Mouse (Mus musculus) embryonic facial prominence, embryonic 14.5 days (tissue): Measurements from ENCODE around the gene Cacfd1. TPM values are rescaled to one million over a fixed set of nuclear protein-coding genes. Genes with fewer than 3 reads are reported as not detected.

Source experiments
- ATAC-seq: fragments of 200-750 bp; cut with Nextera tagmentation; 2 replicates; pipeline ENCODE4 v1.8.0; 2017; ENCODE audit warnings: low read depth, moderate number of reproducible peaks, moderate TSS enrichment
- DNase-seq: peaks from one replicate; pipeline ENCODE4 v3.0.0-alpha.2; 2015; ENCODE audit warnings: low spot score
- H3K27ac ChIP-seq: fragments of 300-500 bp; sonication (generic); replicated peaks from 2 replicates; pipeline ENCODE4 v1.5.1; 2014; ENCODE audit warnings: low read depth, mild to moderate bottlenecking, low read length, moderate library complexity
- H3K27me3 ChIP-seq: fragments of 300-500 bp; sonication (generic); replicated peaks from 2 replicates; pipeline ENCODE4 v1.6.1; 2014; ENCODE audit warnings: low read length; ENCODE audit not compliant: control insufficient read depth, insufficient read depth
- H3K36me3 ChIP-seq: fragments of 300-500 bp; sonication (generic); 2 replicates; pipeline ENCODE4 v1.6.1; 2014; ENCODE audit warnings: low read length, mixed read lengths; ENCODE audit not compliant: control insufficient read depth, insufficient read depth
- H3K4me1 ChIP-seq: fragments of 300-500 bp; sonication (generic); 2 replicates; pipeline ENCODE4 v1.6.1; 2014; ENCODE audit warnings: antibody characterized with exemption, low read length; ENCODE audit not compliant: control insufficient read depth, insufficient read depth
- H3K4me2 ChIP-seq: fragments of 300-500 bp; sonication (generic); 2 replicates; pipeline ENCODE4 v1.6.1; 2014; ENCODE audit warnings: low read depth, mild to moderate bottlenecking, low read length, moderate library complexity, mixed read lengths
- H3K4me3 ChIP-seq: fragments of 300-500 bp; sonication (generic); 2 replicates; pipeline ENCODE4 v1.5.1; 2014; ENCODE audit warnings: low read depth, mild to moderate bottlenecking, low read length
- H3K9ac ChIP-seq: fragments of 300-500 bp; sonication (generic); 2 replicates; pipeline ENCODE4 v1.6.1; 2014; ENCODE audit warnings: low read depth, mild to moderate bottlenecking, low read length, moderate library complexity, mixed read lengths
- H3K9me3 ChIP-seq: fragments of 300-500 bp; sonication (generic); 2 replicates; pipeline ENCODE4 v1.6.1; 2016; ENCODE audit warnings: low read length; ENCODE audit not compliant: control insufficient read depth
- WGBS: fragments of 180-500 bp; shearing (Covaris S2); extraction: QIAGEN DNeasy Blood & Tissue Kit; methylation state at CpG from one replicate; pipeline ENCODE4 v1.1.7; 2014; 5-methylcytosine and 5-hydroxymethylcytosine counted together
- polyA plus RNA-seq: library from polyadenylated mRNA; unstranded; fragments of >200 nt; fragmentation: Nextera tagmentation; extraction: Ambion mirVana; gene quantifications from 2 replicates; pipeline ENCODE4 v1.2.1, GENCODE M21; 2014

Cacfd1 gene
- 57.6 and 65.0 TPM in 2 replicates for polyA plus RNA-seq

- Histone ChIP-seq H3K4me1 (peaks cover 6% of the 10 kb centered on the region; the same call in 1 of the 2 replicates), H3K27me3 (no peaks in the 10 kb centered on the region), H3K4me2 (peak within 1 kb of the TSS; percentile 61), H3K9me3 (no peaks in the 10 kb centered on the region), H3K9ac (peak within 1 kb of the TSS; percentile 95), H3K27ac (peak within 1 kb of the TSS; percentile 79), H3K4me3 (peak within 1 kb of the TSS; percentile 69), H3K36me3 (peaks cover 16% of the 10 kb centered on the region)
- WGBS = 0% methylated on average over 14 of the region's 43 CpGs
- DNase-seq (peak; percentile 95), ATAC-seq (peak; percentile 96)
Measured at GRCm38 (mm10) chr2:27009714-27010244, at the start of gene Cacfd1. TSS of gene Cacfd1 (plus strand) at chr2:27009926.

DNA sequence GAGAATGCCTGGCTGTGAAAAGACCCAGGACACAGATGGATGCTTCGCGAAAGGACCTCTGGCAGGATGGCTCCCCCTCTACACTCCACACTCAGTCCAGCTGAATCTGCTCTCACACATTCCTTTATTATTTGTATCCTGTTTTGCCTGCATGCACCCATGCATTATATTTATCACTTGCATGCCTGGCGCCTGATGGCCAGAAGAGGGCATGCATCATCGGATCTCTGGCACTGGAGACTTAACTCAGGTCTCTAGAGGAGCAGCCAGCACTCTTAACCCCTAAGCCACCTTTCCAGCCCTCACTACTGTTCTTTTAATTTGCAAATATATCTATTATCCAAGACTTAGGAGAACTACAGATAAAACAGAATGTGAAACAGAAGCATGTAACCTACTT lies 49.0 kb upstream of the Cacfd1 start:
- Histone ChIP-seq H3K9ac (no peak overlapping the region), H3K4me1 (peaks cover 13% of the 10 kb centered on the region), H3K36me3 (peaks cover 61% of the 10 kb centered on the region), H3K4me3 (no peak overlapping the region), H3K27ac (no peak overlapping the region), H3K27me3 (no peaks in the 10 kb centered on the region), H3K9me3 (no peaks in the 10 kb centered on the region), H3K4me2 (no peak overlapping the region)
- no peak for DNase-seq
- ATAC-seq = no peak
- WGBS = 74% methylated on average over 4 of the region's 4 CpGs

DNA sequence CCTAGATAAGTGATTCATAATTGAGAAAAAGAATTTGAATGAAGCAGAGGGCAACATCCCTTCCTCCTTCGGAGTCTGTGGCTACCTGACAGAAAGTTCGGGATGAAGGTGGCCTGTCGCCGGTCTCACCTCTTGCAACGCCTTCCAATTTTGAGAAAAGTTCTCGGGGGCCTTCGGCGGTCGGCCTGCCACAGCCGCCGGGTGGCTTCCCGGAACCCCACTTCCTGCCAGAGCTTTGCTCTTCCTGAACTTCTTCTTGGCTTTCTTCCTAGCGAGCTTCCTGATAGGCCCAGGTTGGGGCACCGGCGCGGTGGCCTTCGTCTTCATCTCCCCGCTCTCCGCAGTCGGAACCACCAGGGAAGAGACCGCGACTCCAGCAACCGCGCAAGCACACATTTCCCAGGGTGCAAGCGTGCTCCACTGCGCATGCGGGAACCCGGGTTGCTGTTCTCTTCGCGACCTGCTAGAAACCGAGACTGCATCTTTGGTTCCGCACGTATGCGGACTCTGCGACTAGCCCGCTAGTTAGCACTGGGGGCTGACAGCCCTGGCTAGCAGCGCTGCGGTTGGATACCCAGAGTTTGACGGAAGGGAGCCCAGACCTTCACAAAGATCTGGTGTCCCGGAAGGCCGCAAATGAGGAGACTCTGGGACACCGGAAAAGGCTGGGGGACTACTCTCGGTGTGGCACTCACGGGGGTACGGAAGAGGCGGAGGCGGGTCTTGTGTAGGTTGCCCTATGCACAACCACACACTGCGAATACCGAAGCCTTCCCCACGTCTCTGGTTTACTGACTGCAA lies 45.6 kb upstream of the Cacfd1 start, which contains the start of gene Rexo4:
TSS of gene Rexo4 (minus strand) at position 464 of the 801 bp plus-strand sequence.
- peak; percentile 96 for ATAC-seq
- H3K4me2 ChIP-seq = peak within 1 kb of the TSS; percentile 63
- peak within 1 kb of the TSS; percentile 63 for H3K4me3 ChIP-seq
- no peaks in the 10 kb centered on the region for H3K9me3 ChIP-seq
- peak; percentile 97 for DNase-seq
- peaks cover 13% of the 10 kb centered on the region for H3K4me1 ChIP-seq
- H3K36me3 ChIP-seq = peaks cover 29% of the 10 kb centered on the region; the same call in 1 of the 2 replicates
- peak within 1 kb of the TSS; percentile 96 for H3K27ac ChIP-seq
- H3K9ac ChIP-seq = peak within 1 kb of the TSS; percentile 74
- no peaks in the 10 kb centered on the region for H3K27me3 ChIP-seq
- whole genome bisulfite sequencing = under 1% methylated on average over 48 of the region's 50 CpGs

GRCm38 (mm10) chr2:26964724-26965370 lies 44.9 kb upstream of the Cacfd1 start:
- peak overlapping the region; percentile 63 for H3K4me3 ChIP-seq
- H3K4me2 ChIP-seq = peak overlapping the region; percentile 63
- WGBS = 14% methylated on average over 14 of the region's 14 CpGs
- H3K27ac ChIP-seq = peak overlapping the region; percentile 96
- H3K27me3 ChIP-seq = no peaks in the 10 kb centered on the region
- peaks cover 13% of the 10 kb centered on the region for H3K4me1 ChIP-seq
- H3K9me3 ChIP-seq = no peaks in the 10 kb centered on the region
- no peak for DNase-seq
- peaks cover 24% of the 10 kb centered on the region; the same call in 1 of the 2 replicates for H3K36me3 ChIP-seq
- H3K9ac ChIP-seq = peak overlapping the region; percentile 74
- ATAC-seq = no peak; the same call in 1 of the 2 replicates

DNA sequence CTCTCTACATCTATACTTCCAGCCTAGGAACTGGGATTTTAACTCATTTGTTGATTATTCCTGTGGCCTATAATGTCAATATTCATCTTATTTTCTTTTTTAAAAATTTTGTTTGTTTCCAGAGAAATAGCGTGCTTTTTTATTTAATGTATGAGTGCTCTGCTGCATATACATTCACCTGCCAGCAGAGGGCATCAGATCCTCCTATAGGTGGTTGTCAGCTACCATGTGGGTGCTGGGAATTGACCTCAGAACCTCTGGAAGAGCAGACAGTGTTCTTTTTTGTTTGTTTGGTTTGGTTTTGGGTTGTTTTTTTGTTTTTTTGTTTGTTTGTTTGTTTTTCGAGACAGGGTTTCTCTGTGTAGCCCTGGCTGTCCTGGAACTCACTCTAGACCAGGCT lies 42.5 kb upstream of the Cacfd1 start:
- H3K4me2 ChIP-seq = no peak overlapping the region
- ATAC-seq = no peak
- no peak for DNase-seq
- no peak overlapping the region for H3K9ac ChIP-seq
- H3K4me3 ChIP-seq = no peak overlapping the region
- no peaks in the 10 kb centered on the region for H3K27me3 ChIP-seq
- H3K9me3 ChIP-seq = no peaks in the 10 kb centered on the region
- 76% methylated on average over 2 of the region's 2 CpGs for WGBS
- H3K36me3 ChIP-seq = 0 out of 2 replicates have a peak, but pooled peaks cover 1% of the 10 kb centered on the region
- H3K27ac ChIP-seq = no peak overlapping the region
- peaks cover 13% of the 10 kb centered on the region for H3K4me1 ChIP-seq

DNA sequence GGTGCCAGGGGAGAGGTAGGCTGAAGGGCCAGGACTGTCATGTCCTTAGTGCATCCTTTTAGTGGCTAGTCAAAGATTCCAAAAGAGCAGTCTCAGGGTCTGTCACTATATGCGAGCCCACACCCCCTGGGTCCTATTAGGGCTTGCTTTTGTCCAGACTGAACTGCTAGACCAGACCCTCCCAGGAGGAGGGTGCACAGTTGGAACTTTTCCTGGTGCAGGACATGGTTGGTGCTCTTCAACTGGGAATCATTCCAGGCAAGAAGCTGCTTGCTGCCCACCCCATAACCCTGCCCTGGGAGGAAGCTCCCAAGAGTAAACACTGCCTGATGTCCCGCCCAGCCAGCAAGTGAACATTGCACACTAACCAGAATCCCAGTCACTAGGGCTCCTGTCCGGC lies 36.6 kb upstream of the Cacfd1 start, which contains the start of gene Adamts13:
TSS of gene Adamts13 (plus strand) at position 301 of the 400 bp plus-strand sequence.
- no peaks in the 10 kb centered on the region for H3K9me3 ChIP-seq
- WGBS = 69% methylated on average over 3 of the region's 3 CpGs
- no peaks in the 10 kb centered on the region for H3K36me3 ChIP-seq
- H3K4me3 ChIP-seq = no peak within 1 kb of the TSS
- H3K4me1 ChIP-seq = no peaks in the 10 kb centered on the region
- ATAC-seq (no peak), DNase-seq (no peak)
- no peak within 1 kb of the TSS for H3K9ac ChIP-seq
- H3K4me2 ChIP-seq = no peak within 1 kb of the TSS
- H3K27ac ChIP-seq = no peak within 1 kb of the TSS
- no peaks in the 10 kb centered on the region for H3K27me3 ChIP-seq

DNA sequence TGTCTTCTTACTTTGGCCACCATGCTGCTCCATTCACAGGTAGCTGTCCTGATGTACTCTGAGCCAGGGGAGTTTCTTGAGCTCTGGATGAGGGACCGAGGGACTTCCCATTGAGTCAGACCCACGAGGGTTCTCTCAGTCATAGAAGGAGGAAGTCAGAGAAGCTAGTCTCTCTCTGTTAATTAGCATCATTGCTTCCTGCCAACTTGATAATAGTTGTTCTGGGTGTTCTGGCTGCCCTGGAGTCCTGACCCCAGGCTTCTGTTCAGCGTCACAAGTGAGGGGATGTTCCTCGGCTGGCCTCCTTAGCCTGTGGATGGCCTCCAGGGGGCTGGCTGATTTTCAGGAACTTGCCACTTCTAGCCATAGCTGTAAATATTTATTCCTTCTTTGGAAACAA lies 35.8 kb upstream of the Cacfd1 start:
- 40% methylated on average over 4 of the region's 4 CpGs for WGBS
- no peak for ATAC-seq
- no peaks in the 10 kb centered on the region for H3K9me3 ChIP-seq
- no peak overlapping the region for H3K4me2 ChIP-seq
- no peaks in the 10 kb centered on the region for H3K4me1 ChIP-seq
- H3K36me3 ChIP-seq = no peaks in the 10 kb centered on the region
- H3K27me3 ChIP-seq = no peaks in the 10 kb centered on the region
- H3K27ac ChIP-seq = no peak overlapping the region
- no peak overlapping the region for H3K4me3 ChIP-seq
- no peak overlapping the region for H3K9ac ChIP-seq
- no peak for DNase-seq

DNA sequence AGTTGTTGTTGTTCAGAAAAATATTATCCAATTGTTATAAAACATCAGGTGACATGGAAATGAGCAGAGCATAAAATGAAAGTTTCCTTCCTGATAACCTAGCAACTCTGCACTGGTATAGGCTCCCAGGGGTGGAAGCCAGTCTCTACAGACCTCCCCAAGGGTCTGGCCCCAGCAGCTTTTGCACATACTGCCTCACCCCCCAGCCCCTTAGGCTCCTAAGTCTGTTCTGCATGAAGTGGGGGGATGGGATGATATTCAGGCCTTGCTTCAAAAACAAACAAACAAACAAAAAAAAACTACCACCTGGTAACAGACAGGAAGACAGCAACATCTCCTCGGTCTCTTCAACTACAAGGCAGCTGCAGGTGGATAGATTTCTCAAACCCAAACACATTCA lies 29.4 kb upstream of the Cacfd1 start:
- Histone ChIP-seq H3K9ac (no peak overlapping the region), H3K4me2 (no peak overlapping the region), H3K4me3 (no peak overlapping the region), H3K36me3 (no peaks in the 10 kb centered on the region), H3K27ac (no peak overlapping the region), H3K27me3 (no peaks in the 10 kb centered on the region), H3K4me1 (no peaks in the 10 kb centered on the region), H3K9me3 (no peaks in the 10 kb centered on the region)
- WGBS = 63% methylated on average over 1 of the region's 1 CpGs
- ATAC-seq (no peak), DNase-seq (no peak)
